Mouse (Mus musculus): ENCODE measurements around the gene Pmpcb.
A peak's percentile ranks its signal among the peaks of the same experiment; 100 is the strongest.

DNA sequence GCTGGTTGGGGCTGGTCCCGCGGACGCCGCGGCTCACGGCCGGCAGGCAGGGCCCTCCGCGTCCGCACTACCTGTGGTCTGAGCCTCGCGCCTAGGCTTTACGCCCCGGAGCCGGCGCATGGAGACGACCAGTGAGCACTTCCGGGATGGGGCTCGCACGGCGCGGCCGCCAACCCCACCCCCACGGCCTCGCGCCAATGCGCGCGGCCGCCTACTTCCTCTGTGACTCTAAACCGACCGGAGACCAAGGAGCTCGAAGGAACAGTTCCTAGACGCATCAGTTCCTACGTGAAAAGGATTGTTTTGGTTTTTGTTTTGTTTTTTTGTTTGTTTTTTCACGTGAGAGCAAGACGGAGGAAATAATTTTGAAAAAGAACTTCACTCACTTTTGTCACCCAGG, 48.1 kb downstream of the Pmpcb start, which contains the start of the genes Dnajc2 and Psmc2:
- no peak for TF ChIP-seq CTCF (IDR thresholded peaks at IDR 0.05; ENCODE audit: borderline replicate concordance, control insufficient read depth, extremely low read depth, insufficient read depth, low read length, poor library complexity)
- 0 out of 2 replicates have a peak, but pooled peaks have one; percentile 49 for TF ChIP-seq POLR2A (IDR thresholded peaks at IDR 0.05; ENCODE audit: control insufficient read depth, extremely low read depth, insufficient read depth, low read length, poor library complexity)

All from thymus, adult 2 months (tissue).